Mouse (Mus musculus): ENCODE data around the gene Twf1. TPM values are rescaled to one million over a fixed set of nuclear protein-coding genes. Genes with fewer than 3 reads are reported as not detected.

The Twf1 gene
- total RNA-seq (2014; rRNA removed) (47.9 and 50.0 TPM in 2 replicates), polyA plus RNA-seq (2015; fragmentation: Nextera tagmentation; extraction: Ambion mirVana) (64.4 and 74.9 TPM in 2 replicates)

DNA sequence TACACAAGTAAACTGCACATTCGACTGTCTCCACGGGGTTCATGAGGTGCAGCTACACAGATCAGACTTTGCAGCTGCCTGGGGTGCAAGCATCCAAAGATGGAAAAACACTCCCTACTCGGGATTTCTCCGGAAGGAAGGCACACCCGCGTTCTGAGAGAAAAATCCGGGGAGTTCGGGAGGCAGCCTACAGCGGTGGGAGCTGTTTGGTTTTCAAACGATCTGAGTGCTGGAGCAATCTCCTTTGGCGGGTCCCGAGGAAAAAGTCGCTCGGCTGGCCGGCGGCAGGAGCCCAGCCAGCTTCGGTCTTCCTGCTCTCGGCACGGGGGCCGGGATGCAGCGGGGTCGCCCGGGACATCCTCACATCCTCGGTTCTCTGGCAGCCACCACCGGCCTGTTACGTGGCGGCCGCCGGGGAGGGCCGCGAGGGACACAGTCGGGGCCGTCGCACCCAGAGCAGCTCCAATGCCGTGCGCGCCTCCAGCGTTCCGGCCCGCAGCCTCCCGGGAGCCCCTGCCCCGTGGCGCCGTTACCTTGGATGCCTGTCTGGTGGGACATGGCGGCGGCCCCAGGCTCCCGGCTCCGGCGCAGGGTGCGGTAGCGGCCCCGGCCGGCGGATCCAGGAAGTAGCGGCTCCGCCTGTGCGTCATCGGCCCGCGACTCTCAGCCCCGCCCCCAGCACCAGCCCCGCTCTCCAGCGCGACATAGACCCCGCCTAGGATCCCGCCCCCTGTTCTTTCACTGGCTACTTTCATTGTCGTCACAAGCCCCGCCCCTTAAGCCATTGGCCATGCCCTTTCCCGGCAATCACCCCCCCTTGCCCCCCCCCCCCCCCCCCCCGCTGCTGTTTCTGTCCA lies at the start of gene Twf1:
Twf1 (minus strand) TSS at position 671 of the 857 bp plus-strand sequence.
- ATAC-seq (peak; percentile 99), DNase-seq (peak; percentile 98)
- TF ChIP-seq CTCF (IDR thresholded peaks at IDR 0.05; ENCODE audit: low read depth) = peak; percentile 62
- Histone ChIP-seq H3K27ac (ENCODE audit: low read depth, low read length) (peak within 1 kb of the TSS; percentile 92), H3K4me3 (ENCODE audit: low read depth, low read length) (peak within 1 kb of the TSS; percentile 95), H3K4me1 (ENCODE audit: insufficient read depth) (no peaks in the 10 kb centered on the region), H3K9me3 (ENCODE audit: low read length) (no peaks in the 10 kb centered on the region), H3K36me3 (ENCODE audit: insufficient read depth) (peaks cover 10% of the 10 kb centered on the region), H3K27me3 (ENCODE audit: insufficient read depth, low read length) (no peaks in the 10 kb centered on the region; the same call in 1 of the 2 replicates), H3K9ac (peak within 1 kb of the TSS; percentile 75), H3K4me2 (ENCODE audit: low read depth) (peak within 1 kb of the TSS; percentile 62)
- WGBS = under 1% methylated on average over 65 of the region's 70 CpGs

- H3K9me3 ChIP-seq (ENCODE audit: low read length) = no peaks in the 10 kb centered on the region
- H3K9ac ChIP-seq = no peak overlapping the region
- H3K4me3 ChIP-seq (ENCODE audit: low read depth, low read length) = no peak overlapping the region
- no peaks in the 10 kb centered on the region for H3K4me1 ChIP-seq (ENCODE audit: insufficient read depth)
- no peak for DNase-seq
- H3K36me3 ChIP-seq (ENCODE audit: insufficient read depth) = no peaks in the 10 kb centered on the region
- H3K4me2 ChIP-seq (ENCODE audit: low read depth) = no peak overlapping the region
- no peak for ATAC-seq
- no peak for TF ChIP-seq CTCF (IDR thresholded peaks at IDR 0.05; ENCODE audit: low read depth)
- H3K27ac ChIP-seq (ENCODE audit: low read depth, low read length) = no peak overlapping the region
- H3K27me3 ChIP-seq (ENCODE audit: insufficient read depth, low read length) = peaks cover 4% of the 10 kb centered on the region; the same call in 1 of the 2 replicates
- 92% methylated on average over 2 of the region's 2 CpGs for WGBS
Observed at GRCm38 (mm10) chr15:94639126-94639525, 49.4 kb upstream of the Twf1 start.

DNA sequence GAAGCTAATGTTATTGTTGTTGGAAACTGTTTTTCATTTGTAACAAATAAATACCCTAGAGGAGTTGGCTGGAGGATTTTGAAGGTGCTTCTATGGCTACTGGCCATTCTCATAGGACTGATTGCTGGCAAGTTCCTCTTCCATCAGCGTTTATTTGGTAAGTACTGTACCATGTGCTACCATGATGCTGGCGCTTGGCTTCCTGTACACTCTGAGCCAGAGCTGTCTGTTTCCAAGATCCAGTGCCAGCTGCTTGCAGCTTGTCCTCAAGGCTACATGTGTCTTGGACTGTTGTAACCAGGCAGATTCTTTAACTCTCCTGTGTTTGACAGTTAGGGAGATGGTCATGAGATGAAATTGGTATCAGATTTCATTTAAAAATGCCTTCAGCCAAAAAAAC lies 48.5 kb upstream of the Twf1 start:
- WGBS = 53% methylated on average over 2 of the region's 2 CpGs
- Histone ChIP-seq H3K4me2 (ENCODE audit: low read depth) (no peak overlapping the region), H3K9me3 (ENCODE audit: low read length) (no peaks in the 10 kb centered on the region), H3K9ac (no peak overlapping the region), H3K27ac (ENCODE audit: low read depth, low read length) (no peak overlapping the region), H3K4me3 (ENCODE audit: low read depth, low read length) (no peak overlapping the region), H3K36me3 (ENCODE audit: insufficient read depth) (no peaks in the 10 kb centered on the region), H3K27me3 (ENCODE audit: insufficient read depth, low read length) (peaks cover 4% of the 10 kb centered on the region; the same call in 1 of the 2 replicates), H3K4me1 (ENCODE audit: insufficient read depth) (no peaks in the 10 kb centered on the region)
- ATAC-seq = peak; percentile 53; the same call in 1 of the 2 replicates
- DNase-seq = no peak
- no peak for TF ChIP-seq CTCF (IDR thresholded peaks at IDR 0.05; ENCODE audit: low read depth)

- 0 out of 2 replicates have a peak, but pooled peaks cover 3% of the 10 kb centered on the region for H3K27me3 ChIP-seq (ENCODE audit: insufficient read depth, low read length)
- no peak for DNase-seq
Observed at GRCm38 (mm10) chr15:94634524-94634923, 44.8 kb upstream of the Twf1 start.

DNA sequence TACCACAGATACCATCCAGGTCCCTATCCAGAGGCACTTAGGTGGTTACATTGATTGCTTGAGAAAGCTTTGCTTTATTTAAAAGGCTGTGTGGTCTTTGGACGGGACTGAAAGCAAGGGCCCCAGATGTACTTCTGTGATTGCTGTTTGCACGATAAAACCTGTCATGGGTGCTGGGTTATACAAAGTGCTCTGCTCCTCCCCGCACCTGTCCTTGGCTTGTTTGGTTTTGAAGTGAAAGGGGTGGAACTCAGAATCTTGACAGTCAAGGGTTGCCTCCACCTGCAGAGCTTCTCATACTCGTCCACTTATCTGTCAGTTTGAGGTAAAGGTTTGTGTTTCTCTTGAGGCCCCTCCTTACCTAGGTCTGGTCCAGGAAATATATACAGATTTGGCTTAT lies 40.9 kb upstream of the Twf1 start:
- Histone ChIP-seq H3K4me2 (ENCODE audit: low read depth) (no peak overlapping the region), H3K9me3 (ENCODE audit: low read length) (no peaks in the 10 kb centered on the region), H3K4me1 (ENCODE audit: insufficient read depth) (no peaks in the 10 kb centered on the region), H3K4me3 (ENCODE audit: low read depth, low read length) (no peak overlapping the region), H3K27me3 (ENCODE audit: insufficient read depth, low read length) (0 out of 2 replicates have a peak, but pooled peaks cover 3% of the 10 kb centered on the region), H3K36me3 (ENCODE audit: insufficient read depth) (no peaks in the 10 kb centered on the region), H3K9ac (no peak overlapping the region), H3K27ac (ENCODE audit: low read depth, low read length) (no peak overlapping the region)
- 83% methylated on average over 4 of the region's 4 CpGs for WGBS
- TF ChIP-seq CTCF (IDR thresholded peaks at IDR 0.05; ENCODE audit: low read depth) = no peak
- no peak for DNase-seq
- ATAC-seq = no peak

More at GRCm38 (mm10) chr15:94634524-94634923, 44.8 kb upstream of the Twf1 start:
- no peak overlapping the region for H3K9ac ChIP-seq
- no peak for TF ChIP-seq CTCF (IDR thresholded peaks at IDR 0.05; ENCODE audit: low read depth)
- no peak for ATAC-seq
- H3K36me3 ChIP-seq (ENCODE audit: insufficient read depth) = no peaks in the 10 kb centered on the region
- H3K4me1 ChIP-seq (ENCODE audit: insufficient read depth) = no peaks in the 10 kb centered on the region
- H3K27ac ChIP-seq (ENCODE audit: low read depth, low read length) = no peak overlapping the region
- WGBS = 84% methylated on average over 11 of the region's 11 CpGs
- no peaks in the 10 kb centered on the region for H3K9me3 ChIP-seq (ENCODE audit: low read length)
- no peak overlapping the region for H3K4me2 ChIP-seq (ENCODE audit: low read depth)
- H3K4me3 ChIP-seq (ENCODE audit: low read depth, low read length) = no peak overlapping the region

- TF ChIP-seq CTCF (IDR thresholded peaks at IDR 0.05; ENCODE audit: low read depth) = no peak
- Histone ChIP-seq H3K27ac (ENCODE audit: low read depth, low read length) (0 out of 2 replicates have a peak within 1 kb of the TSS, but pooled peaks have one; percentile 6), H3K27me3 (ENCODE audit: insufficient read depth, low read length) (0 out of 2 replicates have a peak, but pooled peaks cover 3% of the 10 kb centered on the region), H3K9ac (peak within 1 kb of the TSS; percentile 77), H3K9me3 (ENCODE audit: low read length) (no peaks in the 10 kb centered on the region), H3K4me1 (ENCODE audit: insufficient read depth) (no peaks in the 10 kb centered on the region), H3K36me3 (ENCODE audit: insufficient read depth) (no peaks in the 10 kb centered on the region), H3K4me2 (ENCODE audit: low read depth) (peak within 1 kb of the TSS; percentile 97), H3K4me3 (ENCODE audit: low read depth, low read length) (peak within 1 kb of the TSS; percentile 68)
- ATAC-seq = peak; percentile 86
- no peak for DNase-seq
- under 1% methylated on average over 89 of the region's 96 CpGs for WGBS
Observed at GRCm38 (mm10) chr15:94628830-94629601, 39.3 kb upstream of the Twf1 start, which contains the start of gene Tmem117. Gene Tmem117 (plus strand): TSS chr15:94629232.

Data from forebrain, postnatal 0 days (tissue).